Mouse (Mus musculus): ENCODE measurements at regions not wholly inside any gene's neighbourhood (a gene's known extent, or its start where the extent isn't known, plus 50 kb on each side); places are given as distances from the start of the nearest gene placed in this dataset.

DNA sequence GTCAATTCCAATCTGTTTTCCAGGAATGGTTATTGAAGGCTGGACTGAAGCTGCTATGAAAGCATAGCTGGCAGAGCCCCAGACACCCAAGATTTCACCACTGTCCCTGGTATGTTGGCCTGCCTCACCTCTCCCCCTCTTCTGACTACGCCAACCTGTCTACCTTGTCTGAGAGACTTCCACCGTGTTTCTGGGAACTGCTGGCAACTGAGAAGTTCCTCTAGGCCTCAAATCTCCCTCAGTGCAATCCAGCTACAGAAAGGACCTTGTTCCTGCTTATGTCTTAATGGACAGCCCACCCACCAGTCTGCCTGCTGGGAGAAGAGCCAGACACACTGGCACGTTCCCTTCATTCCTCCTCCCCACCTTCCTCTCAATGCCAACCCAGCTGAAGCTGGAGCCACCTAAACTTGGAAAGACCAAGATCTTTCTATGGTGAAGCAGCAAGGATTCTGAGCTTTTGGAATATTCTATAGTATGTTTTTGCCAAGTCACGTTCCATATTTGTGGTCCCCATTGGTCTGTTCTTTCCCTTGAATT, 520.1 kb upstream of the Tnp1 start:
- H3K27ac ChIP-seq (ENCODE audit: insufficient read depth, low read depth): no peak overlapping the region
- H3K4me3 ChIP-seq (replicated peaks in 1 of 3; ENCODE audit: low read depth in 2 of 3, low read length in 2 of 3, poor library complexity in 1 of 3): no peak overlapping the region
- H3K9me3 ChIP-seq (replicated peaks; ENCODE audit: low read length): no peaks in the 10 kb centered on the region
- H3K27me3 ChIP-seq (replicated peaks): peaks cover 90% of the 10 kb centered on the region
- DNase-seq (ENCODE audit: extremely low read depth): no peak
- TF ChIP-seq MAZ (IDR thresholded peaks at IDR 0.05; ENCODE audit: low read depth, low read length): no peak
- TF ChIP-seq KAT2A (IDR thresholded peaks at IDR 0.05; ENCODE audit: insufficient replicate concordance, low read length): no peak
- no peak for TF ChIP-seq JUND (conservative IDR thresholded peaks at IDR 0.05; ENCODE audit: low read depth, low read length)
- TF ChIP-seq POLR2A (IDR thresholded peaks at IDR 0.05; ENCODE audit: low read depth, low read length): no peak
- TF ChIP-seq ZKSCAN1 (IDR thresholded peaks at IDR 0.05; ENCODE audit: borderline replicate concordance, low read depth, low read length): no peak
- TF ChIP-seq ELF1 (IDR thresholded peaks at IDR 0.05; ENCODE audit: low read depth, low read length): no peak
- no peak for TF ChIP-seq NELFE (IDR thresholded peaks at IDR 0.05; ENCODE audit: low read depth, low read length)
- no peak for TF ChIP-seq GABPA (IDR thresholded peaks at IDR 0.05; ENCODE audit: insufficient replicate concordance, low read depth, low read length)
- no peak for TF ChIP-seq MXI1 (IDR thresholded peaks at IDR 0.05; ENCODE audit: low read depth, low read length)
- TF ChIP-seq USF1 (IDR thresholded peaks at IDR 0.05; ENCODE audit: low read depth, low read length): no peak
- no peak for TF ChIP-seq ETS1 (conservative IDR thresholded peaks at IDR 0.05; ENCODE audit: low read depth, low read length)
- TF ChIP-seq IRF4 (IDR thresholded peaks at IDR 0.05; ENCODE audit: low read depth, low read length): no peak
- no peak for TF ChIP-seq NRF1 (IDR thresholded peaks at IDR 0.05; ENCODE audit: low read depth, low read length)
- no peak for TF ChIP-seq CTCF (conservative IDR thresholded peaks at IDR 0.05 in 1 of 2, IDR thresholded peaks at IDR 0.05 in 1 of 2; ENCODE audit: low read depth in 2 of 2, low read length in 2 of 2)
- no peak for TF ChIP-seq SIN3A (IDR thresholded peaks at IDR 0.05; ENCODE audit: low read length)
- no peak for TF ChIP-seq MEF2A (IDR thresholded peaks at IDR 0.05; ENCODE audit: borderline replicate concordance, low read depth, low read length)
- no peak for TF ChIP-seq HCFC1 (IDR thresholded peaks at IDR 0.05; ENCODE audit: low read depth, low read length)
- no peak for TF ChIP-seq ZNF384 (IDR thresholded peaks at IDR 0.05; ENCODE audit: low read depth, low read length)
- no peak for TF ChIP-seq JUN (IDR thresholded peaks at IDR 0.05; ENCODE audit: insufficient read depth, low read depth, low read length)
- dilution Hi-C loops (cut with MboI; ENCODE audit: extremely low pct_ligation_motif_present, extremely low pct_unique_long_range_greater_than_20kb, low sequenced_read_pairs) (no loop called here), in situ Hi-C loops (cut with MboI; ENCODE audit: low pct_ligation_motif_present, low pct_unique_long_range_greater_than_20kb, low sequenced_read_pairs) (no loop called here)
- no peak overlapping the region for H3K4me2 ChIP-seq (ENCODE audit: insufficient read depth, low read depth, poor library complexity, severe bottlenecking)
- H3K4me1 ChIP-seq (ENCODE audit: control insufficient read depth in 1 of 2, insufficient read depth in 2 of 2): no peaks in the 10 kb centered on the region
- no peak overlapping the region for H3K9ac ChIP-seq (ENCODE audit: insufficient read depth, low read depth)
- no peaks in the 10 kb centered on the region for H3K79me2 ChIP-seq (replicated peaks; ENCODE audit: control insufficient read depth, extremely low read depth, insufficient read depth, poor library complexity, severe bottlenecking)
- no peaks in the 10 kb centered on the region for H3K36me3 ChIP-seq (replicated peaks in 1 of 2; ENCODE audit: control insufficient read depth in 1 of 2, insufficient read depth in 1 of 2, low read length in 1 of 2)

GRCm38 (mm10) chr1:73533526-73533925, 517.8 kb upstream of the Tnp1 start:
- Histone ChIP-seq H3K36me3 (replicated peaks in 1 of 2; ENCODE audit: control insufficient read depth in 1 of 2, insufficient read depth in 1 of 2, low read length in 1 of 2) (no peaks in the 10 kb centered on the region), H3K4me2 (ENCODE audit: insufficient read depth, low read depth, poor library complexity, severe bottlenecking) (no peak overlapping the region), H3K9ac (ENCODE audit: insufficient read depth, low read depth) (no peak overlapping the region), H3K27me3 (replicated peaks) (peaks cover 94% of the 10 kb centered on the region), H3K4me3 (replicated peaks in 1 of 3; ENCODE audit: low read depth in 2 of 3, low read length in 2 of 3, poor library complexity in 1 of 3) (no peak overlapping the region), H3K27ac (ENCODE audit: insufficient read depth, low read depth) (no peak overlapping the region), H3K4me1 (ENCODE audit: control insufficient read depth in 1 of 2, insufficient read depth in 2 of 2) (no peaks in the 10 kb centered on the region), H3K9me3 (replicated peaks; ENCODE audit: low read length) (no peaks in the 10 kb centered on the region), H3K79me2 (replicated peaks; ENCODE audit: control insufficient read depth, extremely low read depth, insufficient read depth, poor library complexity, severe bottlenecking) (no peaks in the 10 kb centered on the region)
- DNase-seq (ENCODE audit: extremely low read depth): no peak
- no peak for TF ChIP-seq ZC3H11A (IDR thresholded peaks at IDR 0.05; ENCODE audit: low read depth, low read length)
- TF ChIP-seq GABPA (IDR thresholded peaks at IDR 0.05; ENCODE audit: insufficient replicate concordance, low read depth, low read length): no peak
- TF ChIP-seq TCF12 (IDR thresholded peaks at IDR 0.05; ENCODE audit: low read depth, low read length): no peak
- no peak for TF ChIP-seq MEF2A (IDR thresholded peaks at IDR 0.05; ENCODE audit: borderline replicate concordance, low read depth, low read length)
- no peak for TF ChIP-seq NELFE (IDR thresholded peaks at IDR 0.05; ENCODE audit: low read depth, low read length)
- no peak for TF ChIP-seq JUND (conservative IDR thresholded peaks at IDR 0.05; ENCODE audit: low read depth, low read length)
- TF ChIP-seq ZNF384 (IDR thresholded peaks at IDR 0.05; ENCODE audit: low read depth, low read length): no peak
- in situ Hi-C loops (cut with MboI; ENCODE audit: low pct_ligation_motif_present, low pct_unique_long_range_greater_than_20kb, low sequenced_read_pairs) (no loop called here), dilution Hi-C loops (cut with MboI; ENCODE audit: extremely low pct_ligation_motif_present, extremely low pct_unique_long_range_greater_than_20kb, low sequenced_read_pairs) (no loop called here)
